8 mouse cellular contexts compared by ENCODE assay signal in genomic region chr9:123457603-123458002, GRCm38 (mm10). TPM values are rescaled to one million over a fixed set of nuclear protein-coding genes. Genes with fewer than 3 reads are reported as not detected.
DNase-seq lines count a peak whose midpoint lies in the region; ATAC-seq lines count a peak whose summit lies in the region.

No protein-coding gene starts in this region.

- H3K36me3 ChIP-seq in neural tube, embryonic 13.5 days = peaks cover 52% of the 10 kb centered on the region
- H3K36me3 ChIP-seq in stomach, embryonic 15.5 days = 0 out of 2 replicates have a peak, but pooled peaks cover 2% of the 10 kb centered on the region

- H3K27me3 ChIP-seq in neural tube, embryonic 13.5 days = no peaks in the 10 kb centered on the region
- H3K27me3 ChIP-seq in stomach, embryonic 15.5 days (replicated peaks) = no peaks in the 10 kb centered on the region

- H3K4me1 ChIP-seq in neural tube, embryonic 13.5 days (replicated peaks) = no peaks in the 10 kb centered on the region; the same call in 1 of the 2 replicates
- no peaks in the 10 kb centered on the region for H3K4me1 ChIP-seq in stomach, embryonic 15.5 days

- DNase-seq in adrenal gland, adult 2 months = peak; percentile 38
- DNase-seq in adrenal gland, adult 8-10 months = no peak
- no peak for DNase-seq in neural tube, embryonic 10.5 days (ENCODE audit: extremely low spot score, low spot score)
- peak; percentile 36 for DNase-seq in kidney, adult 18-20 months
- no peak for DNase-seq in natural killer cell, adult 2 months (ENCODE audit: low spot score in 2 of 2)
- DNase-seq in thymus, postnatal 14 days = no peak

- 68% methylated on average over 2 of the region's 2 CpGs for WGBS in neural tube, embryonic 13.5 days
- 49% methylated on average over 2 of the region's 2 CpGs for WGBS in stomach, embryonic 15.5 days

- no peak overlapping the region for H3K9ac ChIP-seq in neural tube, embryonic 13.5 days
- H3K9ac ChIP-seq in stomach, embryonic 15.5 days = no peak overlapping the region

- peak overlapping the region; percentile 38; the same call in 1 of the 2 replicates for H3K27ac ChIP-seq in neural tube, embryonic 13.5 days (replicated peaks)
- H3K27ac ChIP-seq in stomach, embryonic 15.5 days = peak overlapping the region; percentile 37; the same call in 1 of the 2 replicates

- no peak overlapping the region for H3K4me2 ChIP-seq in neural tube, embryonic 13.5 days
- no peak overlapping the region for H3K4me2 ChIP-seq in stomach, embryonic 15.5 days

- H3K9me3 ChIP-seq in neural tube, embryonic 13.5 days = peaks cover 3% of the 10 kb centered on the region; the same call in 1 of the 2 replicates
- H3K9me3 ChIP-seq in stomach, embryonic 15.5 days = no peaks in the 10 kb centered on the region

- no peak overlapping the region for H3K4me3 ChIP-seq in neural tube, embryonic 13.5 days
- no peak overlapping the region for H3K4me3 ChIP-seq in stomach, embryonic 15.5 days (replicated peaks)

- no peak for ATAC-seq in neural tube, embryonic 13.5 days (ENCODE audit: low read depth)
- ATAC-seq in stomach, embryonic 15.5 days (ENCODE audit: insufficient read depth, low FRiP score, low read depth) = no peak

RNA-seq across cellular contexts. Expression of gene Limd1, which starts 20.9 kb away (rescaled TPM):
- 10 to 100 TPM; 28.7 to 33.0 TPM for total RNA-seq in adrenal gland, adult 2 months (2021)
- 30.2 and 48.8 TPM in 2 replicates for polyA plus RNA-seq in adrenal gland, adult 2 months (2012; rRNA removed)
- total RNA-seq in adrenal gland, adult 8-10 months (2022) = 10 to 100 TPM; 31.3 to 33.8 (median 31.9) TPM
- 16.2 and 20.0 TPM in 2 replicates for polyA plus RNA-seq in neural tube, embryonic 13.5 days (2015; fragmentation: Nextera tagmentation; extraction: Ambion mirVana)
- 46.1 and 49.9 TPM in 2 replicates for polyA plus RNA-seq in stomach, embryonic 15.5 days (2015; fragmentation: Nextera tagmentation; extraction: Ambion mirVana)

Comparison
In these comparisons a context has a peak if more than half of its experiments do, and no peak if none do; other contexts are left out.
1. DNase-seq: peak in adrenal gland, adult 2 months (single experiment) and kidney, adult 18-20 months (single experiment); none in adrenal gland, adult 8-10 months (single experiment), neural tube, embryonic 10.5 days (single experiment), natural killer cell, adult 2 months (0 of 2) and thymus, postnatal 14 days (single experiment).